Mouse (Mus musculus) CH12.LX (cell line): Measurements from ENCODE around the gene Hoxa11. TPM values are rescaled to one million over a fixed set of nuclear protein-coding genes. Genes with fewer than 3 reads are reported as not detected.

Source experiments
- DNase-seq: peaks from one replicate; pipeline ENCODE4 v3.0.0-alpha.2; 2013; ENCODE audit errors: extremely low read depth
- H3K27ac ChIP-seq: 2 replicates; pipeline ENCODE4 v1.5.1; 2012; ENCODE audit warnings: low read depth, mild to moderate bottlenecking, control low read depth, moderate library complexity; ENCODE audit not compliant: insufficient read depth
- H3K27me3 ChIP-seq: replicated peaks from 2 replicates; pipeline ENCODE3; 2012; ENCODE audit warnings: inconsistent platforms
- H3K36me3 ChIP-seq, 2 experiments: replicated peaks in 1 of 2; 2 replicates each; pipeline versions ENCODE3 to v1.6.1; 2012; ENCODE audit warnings: inconsistent platforms in 1 of 2, low read length in 1 of 2, mild to moderate bottlenecking in 1 of 2, mixed read lengths in 1 of 2, moderate library complexity in 1 of 2; ENCODE audit not compliant: control insufficient read depth in 1 of 2, insufficient read depth in 1 of 2
- H3K4me1 ChIP-seq, 2 experiments: 2 replicates each; pipeline ENCODE4 v1.6.1; 2012; ENCODE audit warnings: inconsistent platforms in 1 of 2, moderate library complexity in 1 of 2; ENCODE audit not compliant: insufficient read depth in 2 of 2, control insufficient read depth in 1 of 2
- H3K4me2 ChIP-seq: 2 replicates; pipeline ENCODE4 v1.6.1; 2012; ENCODE audit warnings: low read depth, mild to moderate bottlenecking, control low read depth; ENCODE audit not compliant: poor library complexity, insufficient read depth, severe bottlenecking
- H3K4me3 ChIP-seq, 3 experiments: fragments of 150-350 bp in 1 of 3; sonication (generic) in 1 of 3; replicated peaks in 1 of 3; 2 replicates each; pipeline versions ENCODE3 to v1.5.1; 2011 to 2012; ENCODE audit warnings: low read depth in 2 of 3, low read length in 2 of 3, mild to moderate bottlenecking in 2 of 3, moderate library complexity in 2 of 3, control low read depth in 1 of 3, improper control_type of control experiment in 1 of 3, inconsistent platforms in 1 of 3, mixed read lengths in 1 of 3; ENCODE audit not compliant: poor library complexity in 1 of 3
- H3K79me2 ChIP-seq: replicated peaks from 2 replicates; pipeline ENCODE4 v1.6.1; 2012; ENCODE audit warnings: mild to moderate bottlenecking, moderate library complexity; ENCODE audit not compliant: control insufficient read depth, poor library complexity, insufficient read depth, severe bottlenecking; ENCODE audit errors: extremely low read depth
- H3K9ac ChIP-seq: 2 replicates; pipeline ENCODE4 v1.6.1; 2012; ENCODE audit warnings: low read depth, mild to moderate bottlenecking, control low read depth, moderate library complexity; ENCODE audit not compliant: insufficient read depth
- H3K9me3 ChIP-seq: replicated peaks from 2 replicates; pipeline ENCODE3; 2012; ENCODE audit warnings: low read length, inconsistent platforms, mixed read lengths
- BHLHE40 ChIP-seq: IDR thresholded peaks from 2 replicates; pipeline ENCODE4 v1.6.1; 2011; ENCODE audit warnings: mild to moderate bottlenecking, low read depth, low read length, improper control_type of control experiment
- CHD2 ChIP-seq: IDR thresholded peaks from 2 replicates; pipeline ENCODE4 v1.6.1; 2011; ENCODE audit warnings: low read length, improper control_type of control experiment
- CTCF ChIP-seq, 2 experiments: IDR thresholded peaks in 1 of 2; conservative IDR thresholded peaks in 1 of 2; 2 replicates each; pipeline ENCODE4 v1.5.1; 2011 to 2012; ENCODE audit warnings: low read depth in 2 of 2, low read length in 2 of 2, improper control_type of control experiment in 1 of 2, inconsistent platforms in 1 of 2, mild to moderate bottlenecking in 1 of 2, moderate library complexity in 1 of 2
- ELF1 ChIP-seq: IDR thresholded peaks from 2 replicates; pipeline ENCODE4 v1.6.1; 2014; ENCODE audit warnings: low read depth, mild to moderate bottlenecking, inconsistent platforms, low read length, improper control_type of control experiment
- EP300 ChIP-seq: IDR thresholded peaks from 2 replicates; pipeline ENCODE4 v1.6.1; 2011; ENCODE audit warnings: low read length, improper control_type of control experiment
- ETS1 ChIP-seq: conservative IDR thresholded peaks from 2 replicates; pipeline ENCODE4 v1.6.1; 2012; ENCODE audit warnings: low read depth, mild to moderate bottlenecking, inconsistent platforms, low read length, improper control_type of control experiment, moderate library complexity
- GABPA ChIP-seq: IDR thresholded peaks from 2 replicates; pipeline ENCODE4 v1.6.1; 2012; ENCODE audit warnings: low read depth, low read length, improper control_type of control experiment, inconsistent platforms; ENCODE audit not compliant: insufficient replicate concordance
- HCFC1 ChIP-seq: IDR thresholded peaks from 2 replicates; pipeline ENCODE4 v1.6.1; 2012; ENCODE audit warnings: low read depth, mild to moderate bottlenecking, inconsistent platforms, low read length, improper control_type of control experiment
- IRF4 ChIP-seq: IDR thresholded peaks from 2 replicates; pipeline ENCODE4 v1.6.1; 2014; ENCODE audit warnings: low read depth, mild to moderate bottlenecking, inconsistent platforms, low read length, improper control_type of control experiment
- MAFK ChIP-seq: IDR thresholded peaks from 2 replicates; pipeline ENCODE4 v1.6.1; 2011; ENCODE audit warnings: low read length, improper control_type of control experiment; ENCODE audit not compliant: insufficient replicate concordance
- MAX ChIP-seq: IDR thresholded peaks from 2 replicates; pipeline ENCODE4 v1.6.1; 2011; ENCODE audit warnings: low read length, improper control_type of control experiment
- MAZ ChIP-seq: IDR thresholded peaks from 2 replicates; pipeline ENCODE4 v1.6.1; 2012; ENCODE audit warnings: low read depth, mild to moderate bottlenecking, inconsistent platforms, low read length, improper control_type of control experiment, moderate library complexity
- MXI1 ChIP-seq: IDR thresholded peaks from 2 replicates; pipeline ENCODE4 v1.6.1; 2011; ENCODE audit warnings: mild to moderate bottlenecking, low read depth, low read length, improper control_type of control experiment
- MYC ChIP-seq: IDR thresholded peaks from 2 replicates; pipeline ENCODE4 v1.6.1; 2011; ENCODE audit warnings: low read depth, mild to moderate bottlenecking, improper control_type of control experiment, low read length
- NRF1 ChIP-seq: IDR thresholded peaks from 2 replicates; pipeline ENCODE4 v1.6.1; 2014; ENCODE audit warnings: low read depth, mild to moderate bottlenecking, inconsistent platforms, low read length, improper control_type of control experiment, moderate library complexity
- POLR2A ChIP-seq: IDR thresholded peaks from 2 replicates; pipeline ENCODE4 v1.6.1; 2011; ENCODE audit warnings: low read depth, mild to moderate bottlenecking, improper control_type of control experiment, low read length
- POLR2AphosphoS2 ChIP-seq: IDR thresholded peaks from 2 replicates; pipeline ENCODE4 v1.6.1; 2011; ENCODE audit warnings: low read depth, low read length, improper control_type of control experiment
- RAD21 ChIP-seq: IDR thresholded peaks from 2 replicates; pipeline ENCODE4 v1.6.1; 2011; ENCODE audit warnings: low read depth, mild to moderate bottlenecking, low read length, improper control_type of control experiment, moderate library complexity
- RCOR1 ChIP-seq: conservative IDR thresholded peaks from 2 replicates; pipeline ENCODE4 v1.6.1; 2012; ENCODE audit warnings: low read depth, mild to moderate bottlenecking, inconsistent platforms, low read length, improper control_type of control experiment
- SIN3A ChIP-seq: IDR thresholded peaks from 2 replicates; pipeline ENCODE4 v1.6.1; 2012; ENCODE audit warnings: low read length, improper control_type of control experiment, inconsistent platforms
- SMC3 ChIP-seq: IDR thresholded peaks from 2 replicates; pipeline ENCODE4 v1.6.1; 2011; ENCODE audit warnings: low read depth, low read length, improper control_type of control experiment
- TBP ChIP-seq: conservative IDR thresholded peaks from 2 replicates; pipeline ENCODE4 v1.6.1; 2011; ENCODE audit warnings: low read depth, low read length, improper control_type of control experiment
- USF1 ChIP-seq: IDR thresholded peaks from 2 replicates; pipeline ENCODE4 v1.6.1; 2014; ENCODE audit warnings: low read depth, mild to moderate bottlenecking, inconsistent platforms, low read length, improper control_type of control experiment
- ZNF384 ChIP-seq: IDR thresholded peaks from 2 replicates; pipeline ENCODE4 v1.6.1; 2012; ENCODE audit warnings: low read depth, low read length, improper control_type of control experiment, inconsistent platforms
- dilution Hi-C: fragments of 300-500 bp; cut with MboI; formaldehyde crosslinking; loops from 2 replicates; pipeline ENCODE4 v1.14.3; 2020; ENCODE audit warnings: low sequenced_read_pairs; ENCODE audit not compliant: extremely low pct_unique_long_range_greater_than_20kb, extremely low pct_ligation_motif_present
- in situ Hi-C: fragments of 300-500 bp; cut with MboI; formaldehyde crosslinking; loops from 3 replicates; pipeline ENCODE4 v1.14.3; 2019; ENCODE audit warnings: low sequenced_read_pairs, low pct_ligation_motif_present, low pct_unique_long_range_greater_than_20kb, mixed read lengths
- polyA plus RNA-seq: library from polyadenylated mRNA; unstranded; fragments of >175 nt; gene quantifications from 2 replicates; pipeline ENCODE4 v1.2.1, GENCODE M21; 2012; ENCODE audit warnings: low read depth; ENCODE audit not compliant: insufficient read length
- total RNA-seq, 2 experiments: library from RNA; depleted of rRNA; stranded (reverse); fragments of 300-350 nt in 1 of 2; fragments of >200 nt in 1 of 2; gene quantifications; 2 replicates each; pipeline ENCODE4 v1.2.3; 2012 to 2014

Hoxa11 gene
- total and polyA plus RNA-seq, 3 experiments: not detected

GRCm38 (mm10) chr6:52223939-52224760, 21.5 kb downstream of the Hoxa11 start:
- no peak for TF ChIP-seq USF1
- no peak for TF ChIP-seq SIN3A
- no peak for TF ChIP-seq TBP
- TF ChIP-seq ELF1: no peak
- TF ChIP-seq HCFC1: no peak
- no peak for TF ChIP-seq ZNF384
- TF ChIP-seq MXI1: no peak
- no peak for TF ChIP-seq BHLHE40
- no peak for TF ChIP-seq CHD2
- TF ChIP-seq RCOR1: no peak
- no peak for TF ChIP-seq MAX
- no peak for TF ChIP-seq EP300
- H3K9me3 ChIP-seq: peaks cover 10% of the 10 kb centered on the region
- no peaks in the 10 kb centered on the region for H3K27me3 ChIP-seq
- peaks cover 0 to 13% of the 10 kb centered on the region in 2 experiments; a peak in 2 of 4 replicates for H3K4me1 ChIP-seq
- no peaks in the 10 kb centered on the region for H3K79me2 ChIP-seq
- in situ Hi-C loops (loop anchor here (10.0 to 25.0 kb wide), 3 partner anchors 212 to 1009 kb away; partner anchors contain the start of gene Skap2), dilution Hi-C loops (no loop called here)
- DNase-seq: no peak
- H3K9ac ChIP-seq: no peak overlapping the region
- H3K27ac ChIP-seq: no peak overlapping the region
- no peak overlapping the region for H3K4me3 ChIP-seq
- no peak overlapping the region for H3K4me2 ChIP-seq
- peaks cover 0 to 12% of the 10 kb centered on the region in 2 experiments for H3K36me3 ChIP-seq

GRCm38 (mm10) chr6:52222729-52223128, 22.9 kb downstream of the Hoxa11 start:
- no peak for DNase-seq
- H3K36me3 ChIP-seq: peaks cover 0 to 6% of the 10 kb centered on the region in 2 experiments
- H3K9ac ChIP-seq: no peak overlapping the region
- H3K27ac ChIP-seq: no peak overlapping the region
- no peaks in the 10 kb centered on the region for H3K27me3 ChIP-seq
- no peak overlapping the region for H3K4me2 ChIP-seq
- TF ChIP-seq MAFK: no peak
- no peak for TF ChIP-seq BHLHE40
- no peak for TF ChIP-seq IRF4
- no peak for TF ChIP-seq GABPA
- no peak for TF ChIP-seq SMC3
- TF ChIP-seq POLR2A: no peak
- no peak for TF ChIP-seq USF1
- TF ChIP-seq RAD21: no peak
- no peak for TF ChIP-seq ETS1
- no peak for TF ChIP-seq TBP
- TF ChIP-seq MYC: no peak
- TF ChIP-seq NRF1: no peak
- no peak for TF ChIP-seq CTCF (conservative IDR thresholded peaks at IDR 0.05 in 1 of 2, IDR thresholded peaks at IDR 0.05 in 1 of 2; ENCODE audit: low read depth in 2 of 2, low read length in 2 of 2)
- no peak for TF ChIP-seq POLR2AphosphoS2
- TF ChIP-seq MAZ: no peak
- TF ChIP-seq ZNF384: no peak
- in situ Hi-C loops (loop anchor here (10.0 to 25.0 kb wide), 3 partner anchors 210 to 1008 kb away; partner anchors contain the start of gene Skap2), dilution Hi-C loops (no loop called here)
- no peaks in the 10 kb centered on the region for H3K79me2 ChIP-seq
- peaks cover 0 to 13% of the 10 kb centered on the region in 2 experiments; a peak in 2 of 4 replicates for H3K4me1 ChIP-seq
- peaks cover 14% of the 10 kb centered on the region for H3K9me3 ChIP-seq
- H3K4me3 ChIP-seq: no peak overlapping the region
